Mouse (Mus musculus): ENCODE measurements around the gene Bahcc1.

GRCm38 (mm10) chr11:120248899-120249298, 16.2 kb downstream of the Bahcc1 start:
- TF ChIP-seq EP300 (IDR thresholded peaks at IDR 0.05; ENCODE audit: low read depth) (no peak), CTCF (IDR thresholded peaks at IDR 0.05; ENCODE audit: low read depth) (no peak)
